Mouse (Mus musculus) intestine, embryonic 15.5 days (tissue): ENCODE data around the gene Moxd1. TPM values are rescaled to one million over a fixed set of nuclear protein-coding genes. Genes with fewer than 3 reads are reported as not detected.

Experiments used
- ATAC-seq: fragments of 200-750 bp; cut with Nextera tagmentation; 2 replicates; pipeline ENCODE4 v1.8.0; 2017; ENCODE audit warnings: moderate TSS enrichment, moderate library complexity
- H3K27ac ChIP-seq: fragments of 300-500 bp; sonication (generic); 2 replicates; pipeline ENCODE4 v1.5.1; 2015; ENCODE audit warnings: mild to moderate bottlenecking, inconsistent platforms
- H3K27me3 ChIP-seq: fragments of 300-500 bp; sonication (generic); replicated peaks from 2 replicates; pipeline ENCODE4 v1.6.1; 2015; ENCODE audit warnings: inconsistent platforms
- H3K36me3 ChIP-seq: fragments of 300-500 bp; sonication (generic); 2 replicates; pipeline ENCODE4 v1.6.1; 2015; ENCODE audit warnings: inconsistent platforms
- H3K4me1 ChIP-seq: fragments of 300-500 bp; sonication (generic); replicated peaks from 2 replicates; pipeline ENCODE4 v1.6.1; 2015; ENCODE audit warnings: inconsistent platforms
- H3K4me2 ChIP-seq: fragments of 300-500 bp; sonication (generic); replicated peaks from 2 replicates; pipeline ENCODE4 v1.6.1; 2015; ENCODE audit warnings: mild to moderate bottlenecking, inconsistent platforms
- H3K4me3 ChIP-seq: fragments of 300-500 bp; sonication (generic); replicated peaks from 2 replicates; pipeline ENCODE4 v1.5.1; 2015; ENCODE audit warnings: inconsistent platforms
- H3K9ac ChIP-seq: fragments of 300-500 bp; sonication (generic); 2 replicates; pipeline ENCODE4 v1.6.1; 2015; ENCODE audit warnings: inconsistent platforms
- H3K9me3 ChIP-seq: fragments of 300-500 bp; sonication (generic); 2 replicates; pipeline ENCODE4 v1.6.1; 2016; ENCODE audit warnings: inconsistent platforms
- WGBS: fragments of 180-500 bp; shearing (Covaris S2); methylation state at CpG from one replicate; pipeline ENCODE4 v1.1.7; 2015; 5-methylcytosine and 5-hydroxymethylcytosine counted together
- polyA plus RNA-seq: library from polyadenylated mRNA; unstranded; fragments of >200 nt; fragmentation: Nextera tagmentation; extraction: Ambion mirVana; gene quantifications from 2 replicates; pipeline ENCODE4 v1.2.1, GENCODE M21; 2015

Gene Moxd1
- polyA plus RNA-seq, 1 experiment from 2014 or later, result 14.2 TPM

DNA sequence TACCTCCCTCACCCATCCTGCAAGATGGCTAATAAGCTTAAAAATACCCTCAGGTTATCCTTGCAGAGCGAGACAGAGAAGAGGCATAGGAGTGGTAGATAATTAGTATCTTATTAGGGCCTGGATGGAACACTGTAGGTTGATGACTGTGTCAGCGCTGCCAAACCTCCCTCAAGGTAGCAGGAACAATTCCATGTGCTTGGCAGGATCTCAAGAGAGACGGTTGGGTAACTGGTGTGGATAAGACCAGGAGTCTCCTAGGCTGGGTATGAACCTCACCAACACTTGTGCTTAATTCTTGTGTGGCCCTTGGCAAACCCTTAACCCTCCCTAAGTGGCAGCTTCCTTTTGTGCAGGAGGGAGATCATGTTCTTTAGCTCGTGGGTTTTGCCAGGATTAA lies 9.0 kb downstream of the Moxd1 start:
- Histone ChIP-seq H3K4me1 (no peaks in the 10 kb centered on the region), H3K27ac (no peak overlapping the region), H3K9me3 (no peaks in the 10 kb centered on the region), H3K4me3 (no peak overlapping the region), H3K36me3 (no peaks in the 10 kb centered on the region), H3K4me2 (no peak overlapping the region), H3K27me3 (no peaks in the 10 kb centered on the region), H3K9ac (no peak overlapping the region)
- no peak for ATAC-seq
- 76% methylated on average over 4 of the region's 4 CpGs for WGBS

DNA sequence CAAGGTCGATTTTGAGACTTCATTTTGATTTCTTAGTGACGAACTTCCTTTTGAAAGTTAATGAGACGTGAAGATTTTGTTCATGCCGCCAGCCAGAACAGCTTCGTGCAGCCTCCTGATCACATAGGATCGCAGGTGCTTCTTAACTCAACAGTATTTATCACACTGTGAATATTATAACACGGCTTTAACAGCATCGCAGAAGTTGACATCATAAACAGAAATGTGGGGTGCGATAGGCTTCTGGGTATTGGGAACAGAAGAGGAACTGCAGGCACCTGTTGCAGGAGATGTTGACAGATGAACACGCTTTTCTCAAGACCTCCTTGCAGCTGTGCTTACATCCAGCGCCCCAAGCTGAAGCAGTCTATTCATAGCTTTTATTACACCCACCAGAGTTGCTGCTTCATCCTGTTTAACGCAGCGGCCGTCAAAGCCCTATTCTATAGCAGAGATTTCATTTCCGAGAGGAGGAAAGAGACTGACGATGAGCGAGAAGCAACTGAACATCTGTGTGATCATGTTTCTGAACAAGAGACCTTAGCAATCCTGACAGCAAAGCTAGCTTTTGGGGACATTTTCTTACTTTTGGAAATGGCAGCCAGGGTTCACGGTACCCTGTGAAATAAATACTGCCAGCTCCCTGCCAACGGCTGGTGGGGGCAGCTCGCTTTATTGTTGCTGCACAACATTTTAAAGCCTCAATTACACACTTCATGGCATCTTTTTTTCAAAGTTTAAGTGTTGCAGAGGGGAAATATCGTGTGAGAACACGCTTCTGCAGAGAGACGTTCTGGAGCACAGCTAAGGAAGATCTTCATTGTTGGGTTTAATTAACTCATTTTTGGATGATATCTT lies 12.3 kb downstream of the Moxd1 start:
- Histone ChIP-seq H3K9ac (no peak overlapping the region), H3K36me3 (no peaks in the 10 kb centered on the region), H3K27ac (no peak overlapping the region), H3K4me3 (no peak overlapping the region), H3K9me3 (no peaks in the 10 kb centered on the region), H3K4me2 (no peak overlapping the region), H3K4me1 (no peaks in the 10 kb centered on the region), H3K27me3 (no peaks in the 10 kb centered on the region)
- no peak for ATAC-seq
- 62% methylated on average over 23 of the region's 23 CpGs for WGBS

DNA sequence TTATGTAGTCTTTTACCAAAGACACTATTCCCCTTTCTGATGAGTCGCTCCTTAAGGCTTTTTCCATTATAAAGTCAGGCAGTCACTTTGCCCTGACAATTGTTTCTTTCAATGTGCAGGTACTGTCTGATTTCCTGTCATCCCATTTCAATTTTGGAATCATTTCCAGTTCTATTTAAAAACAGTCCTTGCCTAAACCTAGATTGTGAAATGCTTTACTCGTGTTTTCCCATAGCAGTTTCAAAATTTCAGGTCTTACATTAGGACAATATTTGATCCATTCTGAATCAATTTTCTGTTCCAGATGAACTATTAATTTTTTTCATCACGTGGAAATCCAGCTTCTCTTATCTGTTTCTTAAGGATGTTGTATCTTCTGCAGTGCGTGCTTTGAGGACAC lies 23.5 kb downstream of the Moxd1 start:
- Histone ChIP-seq H3K4me3 (no peak overlapping the region), H3K4me2 (no peak overlapping the region), H3K9me3 (no peaks in the 10 kb centered on the region), H3K4me1 (no peaks in the 10 kb centered on the region), H3K36me3 (no peaks in the 10 kb centered on the region), H3K9ac (no peak overlapping the region), H3K27ac (no peak overlapping the region), H3K27me3 (no peaks in the 10 kb centered on the region)
- 83% methylated on average over 4 of the region's 4 CpGs for WGBS
- no peak for ATAC-seq

DNA sequence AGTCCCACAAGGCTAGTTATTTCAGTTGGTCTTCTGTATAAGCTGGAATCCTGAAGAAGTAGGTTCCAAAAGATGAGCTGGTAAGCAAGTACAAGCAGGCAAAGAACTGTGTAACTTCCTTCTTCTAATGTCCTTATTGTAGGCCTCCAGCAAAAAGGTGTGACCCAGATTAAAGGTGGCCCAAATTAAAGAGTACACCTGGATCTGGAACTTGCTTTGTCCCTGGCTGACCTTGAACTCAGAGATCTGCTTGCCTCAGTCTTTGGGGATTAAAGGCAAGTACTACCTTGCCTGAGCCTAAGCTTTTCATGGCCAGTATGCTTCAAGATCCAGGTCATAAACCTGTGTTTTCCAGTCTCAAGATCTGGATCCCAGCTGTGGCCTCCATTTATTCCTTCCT lies 24.8 kb downstream of the Moxd1 start:
- no peak overlapping the region for H3K27ac ChIP-seq
- no peak overlapping the region for H3K9ac ChIP-seq
- no peaks in the 10 kb centered on the region for H3K4me1 ChIP-seq
- H3K9me3 ChIP-seq, result no peaks in the 10 kb centered on the region
- H3K36me3 ChIP-seq, result no peaks in the 10 kb centered on the region
- ATAC-seq, result no peak
- no peak overlapping the region for H3K4me2 ChIP-seq
- H3K4me3 ChIP-seq, result no peak overlapping the region
- no peaks in the 10 kb centered on the region for H3K27me3 ChIP-seq

DNA sequence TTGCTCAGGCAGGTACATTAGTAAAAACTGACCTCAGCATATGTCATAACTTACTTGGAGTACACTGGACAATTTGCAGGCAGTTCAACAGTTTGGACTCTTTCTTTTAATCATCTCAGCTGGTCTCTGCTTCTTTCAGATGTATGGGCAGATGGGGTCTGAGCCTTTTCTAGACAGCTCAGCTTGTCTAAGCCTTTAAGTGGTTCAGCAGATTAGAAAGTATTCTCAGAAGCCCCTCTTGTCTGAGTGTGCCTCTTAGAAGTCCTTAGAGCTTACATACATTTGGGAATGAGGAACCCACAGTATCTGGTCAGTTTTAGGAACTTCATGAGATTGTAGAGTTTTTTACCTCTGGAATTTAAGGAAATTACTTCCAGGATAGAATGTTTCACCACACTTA lies 28.3 kb downstream of the Moxd1 start:
- Histone ChIP-seq H3K27me3 (no peaks in the 10 kb centered on the region), H3K4me1 (no peaks in the 10 kb centered on the region), H3K9me3 (no peaks in the 10 kb centered on the region), H3K4me3 (no peak overlapping the region), H3K27ac (no peak overlapping the region), H3K4me2 (no peak overlapping the region), H3K9ac (no peak overlapping the region), H3K36me3 (no peaks in the 10 kb centered on the region)
- no peak for ATAC-seq

DNA sequence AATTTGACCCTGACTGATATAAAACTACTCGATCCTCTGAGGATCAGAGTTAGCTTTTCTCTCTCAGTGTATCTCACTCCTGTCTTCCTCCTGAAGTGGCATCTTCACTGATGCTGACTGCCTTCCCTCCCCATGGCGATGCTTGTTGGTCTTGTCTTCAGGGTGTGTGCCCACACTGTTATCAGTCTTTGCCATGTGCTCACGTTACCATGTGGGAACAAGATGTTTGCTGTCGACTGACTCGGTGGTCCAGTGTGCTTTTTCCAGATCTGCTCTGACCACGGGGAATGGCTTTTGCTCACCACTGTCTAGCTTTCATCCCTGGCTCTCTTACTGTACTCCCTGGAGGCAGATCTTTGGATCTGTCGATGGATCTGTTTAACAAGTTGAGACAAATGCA lies 34.8 kb downstream of the Moxd1 start:
- Histone ChIP-seq H3K9ac (no peak overlapping the region), H3K36me3 (no peaks in the 10 kb centered on the region), H3K9me3 (no peaks in the 10 kb centered on the region), H3K27me3 (no peaks in the 10 kb centered on the region), H3K4me3 (no peak overlapping the region), H3K4me2 (no peak overlapping the region), H3K27ac (no peak overlapping the region), H3K4me1 (no peaks in the 10 kb centered on the region)
- no peak for ATAC-seq
- WGBS, result 73% methylated on average over 7 of the region's 7 CpGs

DNA sequence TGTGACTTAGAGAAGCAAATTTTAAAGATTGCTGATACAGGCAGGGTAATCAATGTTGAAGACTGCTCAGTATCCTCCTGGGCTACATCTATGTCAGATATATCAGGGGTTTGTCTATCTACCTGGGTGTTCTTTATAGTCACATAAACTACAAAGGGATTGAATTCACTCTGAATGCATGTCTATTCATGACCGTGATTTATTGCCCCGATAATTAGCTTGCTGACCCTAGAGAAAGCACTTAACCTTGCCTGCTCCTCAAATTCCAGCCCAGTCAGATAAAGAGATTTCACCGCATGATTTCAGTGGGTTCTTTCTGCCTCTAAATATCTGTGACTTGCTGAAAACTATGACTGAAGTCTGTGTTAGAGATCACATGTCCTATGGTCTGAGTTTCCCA lies 35.6 kb downstream of the Moxd1 start:
- Histone ChIP-seq H3K9me3 (no peaks in the 10 kb centered on the region), H3K4me2 (no peak overlapping the region), H3K4me1 (no peaks in the 10 kb centered on the region), H3K9ac (no peak overlapping the region), H3K27ac (no peak overlapping the region), H3K27me3 (no peaks in the 10 kb centered on the region), H3K4me3 (no peak overlapping the region), H3K36me3 (no peaks in the 10 kb centered on the region)
- WGBS, result 51% methylated on average over 3 of the region's 3 CpGs
- no peak for ATAC-seq

DNA sequence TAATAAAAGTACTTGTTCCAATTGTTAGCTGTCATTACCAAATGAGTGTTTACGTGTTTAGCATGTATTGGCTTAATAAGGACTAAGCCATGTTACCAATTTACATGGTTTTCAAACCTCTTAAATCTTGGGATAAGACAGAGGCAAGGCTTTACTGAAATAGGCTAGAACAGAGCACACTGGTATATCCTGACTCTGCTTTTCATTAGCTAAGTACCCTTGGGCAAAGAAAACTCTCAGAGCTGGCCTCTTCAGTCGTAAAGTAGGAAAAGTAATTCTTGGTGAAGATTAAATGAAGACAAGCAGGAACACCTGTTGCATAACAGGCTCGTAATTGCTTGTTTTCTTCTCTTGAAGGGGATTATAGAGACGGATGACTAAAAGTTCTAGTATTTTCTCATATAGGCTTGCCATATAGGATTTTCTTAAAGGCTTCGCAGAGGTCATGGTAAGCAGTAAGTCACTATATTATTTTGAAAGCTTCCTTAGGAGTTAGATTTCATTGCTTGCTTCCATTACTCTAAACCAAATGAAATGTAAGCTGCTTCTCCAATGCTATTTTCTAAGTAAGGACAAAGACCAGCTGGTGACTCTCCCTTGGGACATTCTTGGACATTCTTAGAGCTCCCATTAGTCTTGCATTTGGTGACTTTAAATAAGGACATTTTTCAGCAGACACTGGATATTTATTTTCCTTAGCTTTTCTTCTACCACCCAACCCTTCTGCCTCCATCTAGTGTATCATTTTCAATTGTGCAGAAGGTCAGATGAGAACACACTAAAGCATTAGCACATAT lies 36.7 kb downstream of the Moxd1 start:
- 77% methylated on average over 5 of the region's 5 CpGs for WGBS

DNA sequence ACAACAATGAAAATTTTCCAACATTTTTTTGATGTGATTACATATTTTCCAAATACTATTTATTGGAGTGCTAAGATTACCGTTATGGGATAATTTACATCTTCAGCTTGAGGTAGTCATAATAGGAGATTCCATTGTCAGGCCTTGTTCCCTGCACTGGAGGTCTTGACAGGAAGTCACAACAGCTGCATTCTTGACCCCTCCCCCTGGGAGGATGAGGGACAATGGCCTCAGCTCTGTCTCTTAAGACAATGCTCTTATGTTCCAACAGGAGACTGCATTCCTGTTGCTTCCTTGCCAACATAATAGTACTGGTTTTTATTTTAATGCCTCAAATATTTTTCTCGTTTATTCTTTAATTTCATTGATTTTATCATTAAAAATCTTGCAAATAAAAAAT lies 44.2 kb downstream of the Moxd1 start:
- no peak for ATAC-seq
- H3K4me1 ChIP-seq, result no peaks in the 10 kb centered on the region
- no peak overlapping the region for H3K9ac ChIP-seq
- H3K9me3 ChIP-seq, result no peaks in the 10 kb centered on the region
- 60% methylated on average over 2 of the region's 2 CpGs for WGBS
- H3K36me3 ChIP-seq, result no peaks in the 10 kb centered on the region
- H3K4me2 ChIP-seq, result no peak overlapping the region
- H3K4me3 ChIP-seq, result no peak overlapping the region
- no peaks in the 10 kb centered on the region for H3K27me3 ChIP-seq
- no peak overlapping the region for H3K27ac ChIP-seq

More for the DNA sequence above, 36.7 kb downstream of the Moxd1 start:
- Histone ChIP-seq H3K9me3 (no peaks in the 10 kb centered on the region), H3K27ac (no peak overlapping the region), H3K4me3 (no peak overlapping the region), H3K36me3 (no peaks in the 10 kb centered on the region), H3K4me1 (no peaks in the 10 kb centered on the region), H3K4me2 (no peak overlapping the region), H3K27me3 (no peaks in the 10 kb centered on the region), H3K9ac (no peak overlapping the region)
- no peak for ATAC-seq

DNA sequence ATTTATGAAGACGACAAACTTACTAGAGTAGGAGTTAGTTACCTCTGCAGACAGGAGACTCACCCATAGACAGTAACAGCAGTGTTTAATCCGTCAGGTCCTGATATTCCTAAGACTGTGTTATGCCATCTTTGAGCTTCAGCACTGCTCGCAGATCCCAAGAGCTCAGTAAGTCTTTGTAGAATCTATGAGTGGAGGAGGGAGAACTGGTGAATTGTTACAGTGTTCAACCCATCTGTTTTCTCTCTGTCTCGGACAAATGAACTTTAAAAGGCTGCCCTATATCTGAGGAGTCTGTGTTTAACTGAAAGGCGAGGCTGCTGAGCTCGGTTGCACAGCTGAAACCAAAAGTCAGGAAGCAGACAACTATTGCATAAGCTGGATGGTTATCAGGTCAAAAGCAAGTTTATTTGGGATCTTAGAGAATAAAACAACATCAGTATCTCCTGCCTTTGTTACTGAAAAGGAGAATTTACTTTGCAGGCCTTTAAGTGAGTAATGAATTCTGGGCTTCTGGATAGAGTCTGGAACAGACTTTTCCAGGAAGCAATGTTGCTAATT lies 47.8 kb downstream of the Moxd1 start:
- no peaks in the 10 kb centered on the region for H3K36me3 ChIP-seq
- no peak overlapping the region for H3K27ac ChIP-seq
- H3K4me3 ChIP-seq, result no peak overlapping the region
- no peak overlapping the region for H3K4me2 ChIP-seq
- H3K9ac ChIP-seq, result no peak overlapping the region
- no peak for ATAC-seq
- no peaks in the 10 kb centered on the region for H3K4me1 ChIP-seq
- 31% methylated on average over 6 of the region's 6 CpGs for WGBS
- no peaks in the 10 kb centered on the region for H3K9me3 ChIP-seq
- no peaks in the 10 kb centered on the region for H3K27me3 ChIP-seq

DNA sequence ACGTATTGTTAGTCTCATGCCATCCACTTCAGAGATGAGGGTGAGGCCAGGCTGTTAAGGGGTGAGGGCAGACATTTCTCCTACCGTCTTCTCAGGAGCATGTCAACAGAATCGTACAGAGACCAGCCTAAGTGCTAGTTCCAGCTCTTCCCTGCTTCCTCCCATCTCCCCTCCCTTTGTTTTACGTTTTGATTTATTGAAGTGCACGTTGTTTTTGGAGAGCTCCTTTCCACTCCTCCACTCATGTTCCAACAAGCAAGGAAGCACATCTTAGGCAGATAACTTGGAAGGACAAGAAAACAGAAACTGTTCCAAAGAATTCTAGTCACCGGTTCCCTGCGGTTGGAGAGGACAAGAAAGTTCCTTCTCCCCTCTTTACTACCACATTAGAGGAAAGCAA lies 52.9 kb downstream of the Moxd1 start:
- Histone ChIP-seq H3K9ac (no peak overlapping the region), H3K4me3 (no peak overlapping the region), H3K9me3 (no peaks in the 10 kb centered on the region), H3K27me3 (no peaks in the 10 kb centered on the region), H3K36me3 (no peaks in the 10 kb centered on the region), H3K4me1 (no peaks in the 10 kb centered on the region), H3K27ac (no peak overlapping the region), H3K4me2 (no peak overlapping the region)
- no peak for ATAC-seq
- WGBS, result 24% methylated on average over 7 of the region's 7 CpGs

DNA sequence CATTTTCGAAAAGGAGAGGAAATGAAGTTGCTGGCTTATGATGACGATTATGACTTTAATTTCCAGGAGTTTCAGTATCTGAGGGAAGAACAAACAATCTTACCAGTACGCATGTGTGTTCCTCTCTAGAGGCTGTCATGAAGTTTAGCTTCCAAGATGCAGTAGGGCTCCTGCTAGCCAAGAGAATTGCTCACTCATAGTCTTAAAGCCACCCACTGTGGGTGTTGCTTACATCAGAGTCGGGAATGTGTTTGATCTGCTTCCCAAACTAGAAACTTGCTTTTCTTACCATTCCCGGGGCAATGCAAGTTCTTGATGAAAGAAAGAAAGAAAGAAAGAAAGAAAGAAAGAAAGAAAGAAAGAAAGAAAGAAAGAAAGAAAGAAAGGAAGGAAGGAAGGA lies 59.3 kb downstream of the Moxd1 start:
- 69% methylated on average over 5 of the region's 5 CpGs for WGBS
- Histone ChIP-seq H3K27me3 (no peaks in the 10 kb centered on the region), H3K36me3 (no peaks in the 10 kb centered on the region), H3K4me1 (no peaks in the 10 kb centered on the region), H3K4me3 (no peak overlapping the region), H3K4me2 (no peak overlapping the region), H3K27ac (no peak overlapping the region), H3K9me3 (no peaks in the 10 kb centered on the region), H3K9ac (no peak overlapping the region)
- ATAC-seq, result no peak
